Mouse (Mus musculus): ENCODE results near the gene Csnk2b. TPM values are rescaled to one million over a fixed set of nuclear protein-coding genes. Genes with fewer than 3 reads are reported as not detected.

The Csnk2b gene
- polyA plus RNA-seq (2014; fragmentation: Nextera tagmentation; extraction: Ambion mirVana), result 288 and 291 TPM in 2 replicates

DNA sequence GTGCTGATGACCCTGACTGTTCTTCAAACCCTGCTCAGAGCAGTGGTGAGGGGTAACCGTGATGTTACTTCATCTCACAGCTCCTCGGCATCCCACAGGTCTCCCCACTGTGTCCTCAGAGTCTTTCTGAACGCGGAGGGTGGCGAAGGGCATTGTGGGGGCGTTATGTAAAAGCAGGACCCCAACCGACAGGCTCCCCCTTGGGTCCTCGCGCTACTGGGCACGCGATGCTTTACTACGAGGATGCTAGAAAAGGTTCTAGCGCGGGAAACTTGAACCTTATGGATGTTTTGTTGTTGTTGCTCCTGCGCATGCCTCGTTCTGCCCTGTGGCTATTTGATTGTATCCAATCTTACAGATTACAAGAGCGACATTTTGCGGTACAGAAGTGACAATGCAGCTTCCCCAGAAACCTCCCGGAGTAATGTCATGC lies at the start of gene Csnk2b:
Gene Csnk2b (minus strand): TSS at position 183 of the 433 bp plus-strand sequence.
- WGBS, result under 1% methylated on average over 19 of the region's 19 CpGs
- Histone ChIP-seq H3K4me1 (ENCODE audit: insufficient read depth) (peaks cover 3% of the 10 kb centered on the region; the same call in 1 of the 2 replicates), H3K27ac (ENCODE audit: low read depth) (peak within 1 kb of the TSS; percentile 92), H3K27me3 (ENCODE audit: insufficient read depth, low read length) (no peaks in the 10 kb centered on the region), H3K4me2 (peak within 1 kb of the TSS; percentile 94), H3K4me3 (ENCODE audit: low read depth, low read length) (peak within 1 kb of the TSS; percentile 96), H3K36me3 (ENCODE audit: insufficient read depth) (peaks cover 36% of the 10 kb centered on the region), H3K9me3 (ENCODE audit: low read depth, low read length) (no peaks in the 10 kb centered on the region), H3K9ac (peak within 1 kb of the TSS; percentile 97)
- TF ChIP-seq CTCF (IDR thresholded peaks at IDR 0.05; ENCODE audit: low read depth), result peak; percentile 36
- DNase-seq (peak; percentile 81), ATAC-seq (ENCODE audit: insufficient read depth) (no peak; the same call in 1 of the 2 replicates)

DNA sequence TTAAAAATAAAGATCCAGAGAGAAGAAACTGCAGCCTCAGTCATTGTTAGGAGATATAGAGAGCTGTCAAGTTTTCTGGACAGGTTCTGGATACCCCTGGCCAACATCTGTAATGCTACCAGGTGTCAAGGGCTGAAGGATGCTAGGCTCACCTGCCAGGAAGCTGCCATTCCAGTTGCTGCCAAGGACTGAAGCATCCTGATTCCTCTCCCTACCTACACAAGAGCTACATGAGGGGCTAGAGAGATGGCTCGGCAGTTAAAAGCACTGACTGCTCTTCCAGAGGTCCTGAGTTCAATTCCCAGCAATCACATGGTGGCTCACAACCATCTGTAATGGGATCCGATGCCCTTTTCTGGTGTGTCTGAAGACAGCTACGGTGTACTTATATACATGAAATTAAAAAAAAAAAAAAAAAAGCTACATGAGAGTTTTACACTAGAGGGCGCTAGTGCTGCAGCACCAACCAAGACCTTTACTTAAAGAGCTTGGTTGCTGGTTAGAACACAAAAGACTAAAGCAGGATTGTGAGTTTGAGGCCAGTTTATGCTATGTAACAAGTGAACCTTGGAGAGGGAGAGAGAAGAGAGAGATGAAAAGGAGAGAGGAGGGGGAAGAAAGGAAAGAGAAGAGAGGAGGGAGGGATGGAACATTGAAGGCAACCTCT lies 46.8 kb upstream of the Csnk2b start:
- H3K4me1 ChIP-seq (ENCODE audit: insufficient read depth), result peaks cover 7% of the 10 kb centered on the region; the same call in 1 of the 2 replicates
- no peak for ATAC-seq (ENCODE audit: insufficient read depth)
- H3K27ac ChIP-seq (ENCODE audit: low read depth), result no peak overlapping the region
- no peaks in the 10 kb centered on the region for H3K27me3 ChIP-seq (ENCODE audit: insufficient read depth, low read length)
- TF ChIP-seq CTCF (IDR thresholded peaks at IDR 0.05; ENCODE audit: low read depth), result peak; percentile 74
- no peak overlapping the region for H3K4me2 ChIP-seq
- H3K4me3 ChIP-seq (ENCODE audit: low read depth, low read length), result no peak overlapping the region
- no peak overlapping the region for H3K9ac ChIP-seq
- DNase-seq, result peak; percentile 92
- no peaks in the 10 kb centered on the region for H3K9me3 ChIP-seq (ENCODE audit: low read depth, low read length)
- WGBS, result 10% methylated on average over 4 of the region's 4 CpGs
- no peaks in the 10 kb centered on the region for H3K36me3 ChIP-seq (ENCODE audit: insufficient read depth)

- TF ChIP-seq CTCF (IDR thresholded peaks at IDR 0.05; ENCODE audit: low read depth), result no peak
- WGBS, result 78% methylated on average over 7 of the region's 7 CpGs
- Histone ChIP-seq H3K4me1 (ENCODE audit: insufficient read depth) (peaks cover 9% of the 10 kb centered on the region; the same call in 1 of the 2 replicates), H3K27me3 (ENCODE audit: insufficient read depth, low read length) (no peaks in the 10 kb centered on the region), H3K9me3 (ENCODE audit: low read depth, low read length) (no peaks in the 10 kb centered on the region), H3K4me3 (ENCODE audit: low read depth, low read length) (no peak overlapping the region), H3K9ac (no peak overlapping the region), H3K36me3 (ENCODE audit: insufficient read depth) (0 out of 2 replicates have a peak, but pooled peaks cover 2% of the 10 kb centered on the region), H3K4me2 (no peak overlapping the region), H3K27ac (ENCODE audit: low read depth) (no peak overlapping the region)
- DNase-seq (no peak), ATAC-seq (ENCODE audit: insufficient read depth) (no peak)
Measured at GRCm38 (mm10) chr17:35167794-35168193, 45.9 kb upstream of the Csnk2b start.

DNA sequence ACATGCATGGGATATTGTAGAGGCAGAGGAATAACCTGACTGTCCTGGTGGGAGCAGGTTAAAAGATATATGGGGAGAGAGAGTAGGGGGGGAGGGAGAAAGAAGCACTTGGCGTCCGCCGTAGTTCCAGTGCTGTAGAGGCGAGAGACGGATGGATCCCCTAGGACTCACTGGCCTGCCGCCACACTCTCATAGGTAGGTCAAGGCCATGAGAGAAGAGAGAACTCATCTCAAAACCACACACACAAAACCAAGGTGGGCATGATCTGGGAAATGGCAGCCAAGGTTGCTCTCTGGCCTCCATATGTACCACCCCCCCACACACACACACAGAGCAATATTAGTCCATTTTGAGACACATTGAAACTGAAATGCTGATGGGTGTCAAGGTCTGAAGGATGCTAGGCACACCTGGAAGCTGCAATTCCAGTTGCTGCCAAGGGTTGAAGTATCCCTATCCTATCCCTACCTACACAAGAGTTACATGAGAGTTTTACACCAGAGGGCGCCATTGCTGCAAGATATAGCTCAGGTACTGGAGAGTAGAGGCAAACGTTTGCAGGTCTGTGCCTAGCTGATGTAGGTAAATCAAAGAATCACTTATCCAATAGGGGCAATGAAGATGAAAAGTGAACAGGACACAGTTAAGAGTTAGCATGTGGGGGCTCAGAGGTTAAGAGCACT lies 44.6 kb upstream of the Csnk2b start:
- DNase-seq, result peak; percentile 86
- peak overlapping the region; percentile 100; the same call in 1 of the 2 replicates for H3K4me3 ChIP-seq (ENCODE audit: low read depth, low read length)
- peaks cover 15% of the 10 kb centered on the region for H3K36me3 ChIP-seq (ENCODE audit: insufficient read depth)
- no peaks in the 10 kb centered on the region for H3K27me3 ChIP-seq (ENCODE audit: insufficient read depth, low read length)
- peak overlapping the region; percentile 76 for H3K4me2 ChIP-seq
- H3K27ac ChIP-seq (ENCODE audit: low read depth), result peak overlapping the region; percentile 99
- 69% methylated on average over 8 of the region's 8 CpGs for WGBS
- no peak for ATAC-seq (ENCODE audit: insufficient read depth)
- H3K9ac ChIP-seq, result no peak overlapping the region
- peaks cover 13% of the 10 kb centered on the region; the same call in 1 of the 2 replicates for H3K4me1 ChIP-seq (ENCODE audit: insufficient read depth)
- H3K9me3 ChIP-seq (ENCODE audit: low read depth, low read length), result no peaks in the 10 kb centered on the region
- peak; percentile 74 for TF ChIP-seq CTCF (IDR thresholded peaks at IDR 0.05; ENCODE audit: low read depth)

DNA sequence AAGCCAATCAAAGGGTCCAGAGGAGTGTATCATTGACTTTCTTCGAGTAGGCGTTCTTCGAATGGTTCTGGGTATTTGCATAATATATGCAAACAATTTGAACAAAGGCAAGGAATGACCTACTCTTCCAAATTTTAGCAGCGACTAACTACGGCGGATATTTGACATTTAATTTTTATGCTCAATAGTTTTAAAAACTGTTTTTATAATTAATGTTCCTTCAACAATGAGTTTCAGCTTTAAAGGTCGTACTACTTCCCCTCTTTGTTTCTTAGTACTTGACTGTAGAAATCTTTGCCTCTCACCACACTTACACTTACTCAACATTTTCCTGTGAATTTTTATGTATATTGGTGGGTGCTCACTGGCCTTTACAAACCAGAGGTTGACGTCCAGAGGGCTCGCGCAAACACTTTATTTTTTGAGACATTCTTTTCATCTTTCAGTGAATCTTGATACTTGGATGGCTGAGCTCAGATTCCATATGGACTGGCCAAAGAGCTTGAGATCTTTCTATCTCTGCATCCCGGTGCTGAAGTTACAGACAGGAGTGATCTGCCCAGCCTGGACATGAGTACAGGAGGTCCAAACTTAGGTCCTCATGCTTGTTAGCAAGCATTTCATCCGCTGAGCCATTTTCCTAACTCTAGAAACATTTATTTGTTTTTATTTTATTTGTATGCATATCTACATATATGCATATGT lies 43.8 kb upstream of the Csnk2b start:
- H3K9me3 ChIP-seq (ENCODE audit: low read depth, low read length), result no peaks in the 10 kb centered on the region
- peak overlapping the region; percentile 76 for H3K4me2 ChIP-seq
- peaks cover 13% of the 10 kb centered on the region; the same call in 1 of the 2 replicates for H3K4me1 ChIP-seq (ENCODE audit: insufficient read depth)
- H3K27me3 ChIP-seq (ENCODE audit: insufficient read depth, low read length), result no peaks in the 10 kb centered on the region
- no peak for TF ChIP-seq CTCF (IDR thresholded peaks at IDR 0.05; ENCODE audit: low read depth)
- peak overlapping the region; percentile 100 for H3K4me3 ChIP-seq (ENCODE audit: low read depth, low read length)
- peaks cover 24% of the 10 kb centered on the region for H3K36me3 ChIP-seq (ENCODE audit: insufficient read depth)
- WGBS, result 19% methylated on average over 12 of the region's 12 CpGs
- peak overlapping the region; percentile 56 for H3K9ac ChIP-seq
- ATAC-seq (ENCODE audit: insufficient read depth) (peak; percentile 85), DNase-seq (peak; percentile 40)
- H3K27ac ChIP-seq (ENCODE audit: low read depth), result peak overlapping the region; percentile 99

DNA sequence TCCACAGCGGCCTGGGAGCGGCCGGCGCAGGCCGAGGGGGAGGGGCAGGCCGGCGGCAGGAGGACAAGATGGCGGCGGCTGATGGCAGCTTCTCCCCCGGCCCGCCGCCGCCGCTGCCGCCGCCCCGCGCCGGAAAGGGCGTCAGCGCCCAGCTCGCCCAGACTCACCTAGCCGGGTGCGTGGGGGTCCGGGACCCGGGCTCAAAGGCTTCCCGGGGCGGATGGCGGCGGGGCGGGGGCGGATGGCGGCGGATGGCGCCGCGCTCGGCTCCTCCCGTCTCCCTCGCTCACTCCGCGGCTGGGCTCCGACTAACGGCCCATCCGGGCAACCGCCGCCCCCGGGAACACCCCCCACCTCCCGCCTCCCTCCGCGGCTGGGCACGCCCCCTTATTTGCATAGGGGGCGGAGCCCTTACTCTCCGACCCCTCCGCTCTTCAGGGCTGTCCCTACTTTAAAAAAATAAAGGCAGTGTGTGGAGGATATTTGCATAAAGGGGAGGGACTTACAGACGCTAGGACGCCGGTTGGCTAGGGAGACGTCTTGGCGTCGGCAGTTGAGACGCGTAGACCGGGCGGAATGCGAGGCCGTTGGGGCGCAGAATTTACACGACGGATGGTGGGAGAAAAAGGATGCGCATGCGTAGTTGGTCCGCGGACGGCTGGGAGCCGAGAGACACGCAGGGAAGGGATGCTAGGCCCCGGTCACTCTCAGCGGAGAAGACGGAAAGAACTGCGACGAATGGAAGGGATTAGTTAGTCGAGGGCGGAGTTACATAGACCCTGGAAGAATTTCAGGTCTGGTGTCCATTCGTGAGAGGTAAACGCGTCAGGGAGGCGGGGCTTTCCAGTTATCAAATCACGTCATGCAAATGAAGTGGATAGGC lies 43.0 kb upstream of the Csnk2b start, which contains the start of gene Prrc2a:
Gene Prrc2a (minus strand): TSS at position 330 of the 883 bp plus-strand sequence.
- Histone ChIP-seq H3K36me3 (ENCODE audit: insufficient read depth) (peaks cover 32% of the 10 kb centered on the region), H3K4me1 (ENCODE audit: insufficient read depth) (peaks cover 13% of the 10 kb centered on the region; the same call in 1 of the 2 replicates), H3K4me2 (peak within 1 kb of the TSS; percentile 99), H3K9me3 (ENCODE audit: low read depth, low read length) (no peaks in the 10 kb centered on the region), H3K27me3 (ENCODE audit: insufficient read depth, low read length) (no peaks in the 10 kb centered on the region), H3K9ac (peak within 1 kb of the TSS; percentile 98), H3K4me3 (ENCODE audit: low read depth, low read length) (peak within 1 kb of the TSS; percentile 100), H3K27ac (ENCODE audit: low read depth) (peak within 1 kb of the TSS; percentile 99)
- DNase-seq (peak; percentile 99), ATAC-seq (ENCODE audit: insufficient read depth) (peak; percentile 96)
- TF ChIP-seq CTCF (IDR thresholded peaks at IDR 0.05; ENCODE audit: low read depth), result no peak
- WGBS, result under 1% methylated on average over 64 of the region's 89 CpGs

All from lung, embryonic 14.5 days (tissue).